Comparison of ENCODE assay signal across 8 mouse cellular contexts in genomic region chr1:39522519-39522918, GRCm38 (mm10). TPM values are rescaled to one million over a fixed set of nuclear protein-coding genes. Genes with fewer than 3 reads are reported as not detected.
A peak's percentile ranks its signal among the peaks of the same experiment; 100 is the strongest.
DNase-seq lines count a peak whose midpoint lies in the region; ATAC-seq and TF ChIP-seq lines count a peak whose summit lies in the region.

No protein-coding gene starts in this region.

- TF ChIP-seq CTCF in forebrain, postnatal 0 days (IDR thresholded peaks at IDR 0.05; ENCODE audit: low read depth): peak; percentile 82
- TF ChIP-seq CTCF in liver, embryonic 14.5 days (IDR thresholded peaks at IDR 0.05; ENCODE audit: low read depth): peak; percentile 72

- H3K4me2 ChIP-seq in forebrain, postnatal 0 days (ENCODE audit: low read depth): no peak overlapping the region
- no peak overlapping the region for H3K4me2 ChIP-seq in forebrain, embryonic 11.5 days (ENCODE audit: low read depth, low read length, severe bottlenecking)
- H3K4me2 ChIP-seq in liver, embryonic 14.5 days (ENCODE audit: low read depth): no peak overlapping the region
- no peak overlapping the region for H3K4me2 ChIP-seq in liver, embryonic 12.5 days

- no peaks in the 10 kb centered on the region for H3K4me1 ChIP-seq in forebrain, postnatal 0 days (ENCODE audit: insufficient read depth)
- H3K4me1 ChIP-seq in forebrain, embryonic 11.5 days (replicated peaks; ENCODE audit: control insufficient read depth, insufficient read depth, low read length): no peaks in the 10 kb centered on the region
- 0 out of 4 replicates have a peak, but pooled peaks cover 0 to under 1% of the 10 kb centered on the region in 2 experiments for H3K4me1 ChIP-seq in liver, embryonic 14.5 days (replicated peaks; ENCODE audit: control insufficient read depth in 2 of 2, insufficient read depth in 2 of 2, low read length in 1 of 2)
- no peaks in the 10 kb centered on the region for H3K4me1 ChIP-seq in liver, embryonic 12.5 days

- H3K9ac ChIP-seq in forebrain, postnatal 0 days: no peak overlapping the region
- H3K9ac ChIP-seq in forebrain, embryonic 11.5 days (ENCODE audit: low read length): no peak overlapping the region
- no peak overlapping the region for H3K9ac ChIP-seq in liver, embryonic 14.5 days (replicated peaks)
- H3K9ac ChIP-seq in liver, embryonic 12.5 days: no peak overlapping the region

- WGBS in forebrain, postnatal 0 days: 29% methylated on average over 5 of the region's 5 CpGs
- 30% methylated on average over 5 of the region's 5 CpGs for WGBS in forebrain, embryonic 11.5 days
- 18% methylated on average over 5 of the region's 5 CpGs for WGBS in liver, embryonic 14.5 days (ENCODE audit: insufficient replicate concordance)
- WGBS in liver, embryonic 12.5 days (ENCODE audit: insufficient replicate concordance): 16% methylated on average over 5 of the region's 5 CpGs

- no peak for TF ChIP-seq EP300 in liver, embryonic 14.5 days (IDR thresholded peaks at IDR 0.05; ENCODE audit: low read depth)

- H3K27me3 ChIP-seq in forebrain, postnatal 0 days (ENCODE audit: insufficient read depth, low read length): no peaks in the 10 kb centered on the region
- no peaks in the 10 kb centered on the region for H3K27me3 ChIP-seq in forebrain, embryonic 11.5 days (ENCODE audit: control insufficient read depth, insufficient read depth, low read length)
- H3K27me3 ChIP-seq in liver, embryonic 14.5 days (ENCODE audit: control insufficient read depth, insufficient read depth, low read length): no peaks in the 10 kb centered on the region
- no peaks in the 10 kb centered on the region for H3K27me3 ChIP-seq in liver, embryonic 12.5 days (replicated peaks)

- intact Hi-C loops in heart, postnatal 36 days (cut with DNase I): loop anchor here (1.0 to 10.0 kb wide), 3 partner anchors 130 to 521 kb away; no protein-coding TSS in a partner anchor

- H3K27ac ChIP-seq in forebrain, postnatal 0 days (ENCODE audit: low read depth, low read length): no peak overlapping the region
- no peak overlapping the region for H3K27ac ChIP-seq in forebrain, embryonic 11.5 days (ENCODE audit: low read depth, low read length)
- no peak overlapping the region for H3K27ac ChIP-seq in liver, embryonic 14.5 days
- no peak overlapping the region for H3K27ac ChIP-seq in liver, embryonic 12.5 days

- DNase-seq in forebrain, postnatal 0 days: peak; percentile 69
- no peak for DNase-seq in forebrain, embryonic 11.5 days (ENCODE audit: low spot score)
- peak in 1 of 3 experiments; percentile 26 for DNase-seq in liver, embryonic 14.5 days (ENCODE audit: low read depth in 3 of 3, low spot score in 3 of 3)
- DNase-seq in ZHBTc4 (ENCODE audit: low read depth, low spot score): peak; percentile 61
- peak; percentile 28 to 29 for DNase-seq in heart, postnatal 36 days
- DNase-seq in naive thymus-derived CD4-positive, alpha-beta T cell, adult 2 months (ENCODE audit: low read depth): peak; percentile 68
- no peak for DNase-seq in spleen, adult 18-20 months

- H3K36me3 ChIP-seq in forebrain, postnatal 0 days (ENCODE audit: insufficient read depth): no peaks in the 10 kb centered on the region
- H3K36me3 ChIP-seq in forebrain, embryonic 11.5 days (ENCODE audit: control insufficient read depth, insufficient read depth, low read length): no peaks in the 10 kb centered on the region
- no peaks in the 10 kb centered on the region for H3K36me3 ChIP-seq in liver, embryonic 14.5 days (replicated peaks; ENCODE audit: control insufficient read depth, insufficient read depth, low read depth)
- H3K36me3 ChIP-seq in liver, embryonic 12.5 days: no peaks in the 10 kb centered on the region

- no peak overlapping the region for H3K4me3 ChIP-seq in forebrain, postnatal 0 days (ENCODE audit: low read depth, low read length)
- H3K4me3 ChIP-seq in forebrain, embryonic 11.5 days (ENCODE audit: low read depth, low read length): no peak overlapping the region
- no peak overlapping the region for H3K4me3 ChIP-seq in liver, embryonic 14.5 days (ENCODE audit: insufficient read depth in 1 of 2, low read depth in 2 of 2, low read length in 2 of 2)
- H3K4me3 ChIP-seq in liver, embryonic 12.5 days: no peak overlapping the region

- no peaks in the 10 kb centered on the region for H3K9me3 ChIP-seq in forebrain, postnatal 0 days (ENCODE audit: low read length)
- no peaks in the 10 kb centered on the region; the same call in 1 of the 2 replicates for H3K9me3 ChIP-seq in forebrain, embryonic 11.5 days (ENCODE audit: control insufficient read depth, low read length)
- H3K9me3 ChIP-seq in liver, embryonic 14.5 days (ENCODE audit: control insufficient read depth, low read length): no peaks in the 10 kb centered on the region
- peaks cover 13% of the 10 kb centered on the region; the same call in 1 of the 2 replicates for H3K9me3 ChIP-seq in liver, embryonic 12.5 days (replicated peaks)

- ATAC-seq in forebrain, postnatal 0 days: peak; percentile 51
- ATAC-seq in forebrain, embryonic 11.5 days (replicated peaks; ENCODE audit: low FRiP score): no peak
- no peak for ATAC-seq in liver, embryonic 14.5 days (ENCODE audit: insufficient read depth)
- no peak for ATAC-seq in liver, embryonic 12.5 days

RNA-seq across cellular contexts. Expression of gene Cnot11, which starts 12.3 kb away (rescaled TPM):
- total RNA-seq in forebrain, postnatal 0 days (2014; rRNA removed): 27.9 and 38.8 TPM in 2 replicates
- 11.1 and 11.2 TPM in 2 replicates for polyA plus RNA-seq in forebrain, postnatal 0 days (2015; fragmentation: Nextera tagmentation; extraction: Ambion mirVana)
- 25.7 and 35.4 TPM in 2 replicates for polyA plus RNA-seq in forebrain, embryonic 11.5 days (2014; fragmentation: Nextera tagmentation; extraction: Ambion mirVana)
- polyA plus RNA-seq in liver, embryonic 14.5 days (2012; rRNA removed): 7.1 and 8.0 TPM in 2 replicates
- 9.6 and 10.0 TPM in 2 replicates for polyA plus RNA-seq in liver, embryonic 14.5 days (2014; fragmentation: Nextera tagmentation; extraction: Ambion mirVana)
- polyA plus RNA-seq in liver, embryonic 12.5 days (2016; fragmentation: Nextera tagmentation; extraction: Ambion mirVana): 17.2 and 20.0 TPM in 2 replicates
- 10 to 100 TPM; 13.8 to 14.7 TPM for total RNA-seq in heart, postnatal 36 days (2021)

RNA-seq across cellular contexts. Expression of gene Tbc1d8, which starts 44.0 kb away (rescaled TPM):
- 15.9 and 19.3 TPM in 2 replicates for total RNA-seq in forebrain, postnatal 0 days (2014; rRNA removed)
- 6.0 and 7.7 TPM in 2 replicates for polyA plus RNA-seq in forebrain, postnatal 0 days (2015; fragmentation: Nextera tagmentation; extraction: Ambion mirVana)
- 6.5 and 7.0 TPM in 2 replicates for polyA plus RNA-seq in forebrain, embryonic 11.5 days (2014; fragmentation: Nextera tagmentation; extraction: Ambion mirVana)
- 2.2 and 3.1 TPM in 2 replicates for polyA plus RNA-seq in liver, embryonic 14.5 days (2012; rRNA removed)
- polyA plus RNA-seq in liver, embryonic 14.5 days (2014; fragmentation: Nextera tagmentation; extraction: Ambion mirVana): 2.5 and 2.9 TPM in 2 replicates
- polyA plus RNA-seq in liver, embryonic 12.5 days (2016; fragmentation: Nextera tagmentation; extraction: Ambion mirVana): 4.9 and 5.0 TPM in 2 replicates
- 1 to 10 TPM; 5.5 to 6.5 TPM for total RNA-seq in heart, postnatal 36 days (2021)

RNA-seq across cellular contexts. Expression of gene Rnf149, which starts 54.7 kb away (rescaled TPM):
- total RNA-seq in forebrain, postnatal 0 days (2014; rRNA removed): 27.5 and 29.5 TPM in 2 replicates
- 8.5 and 20.0 TPM in 2 replicates for polyA plus RNA-seq in forebrain, postnatal 0 days (2015; fragmentation: Nextera tagmentation; extraction: Ambion mirVana)
- polyA plus RNA-seq in forebrain, embryonic 11.5 days (2014; fragmentation: Nextera tagmentation; extraction: Ambion mirVana): 26.6 and 30.4 TPM in 2 replicates
- 10.3 and 15.4 TPM in 2 replicates for polyA plus RNA-seq in liver, embryonic 14.5 days (2012; rRNA removed)
- polyA plus RNA-seq in liver, embryonic 14.5 days (2014; fragmentation: Nextera tagmentation; extraction: Ambion mirVana): 12.1 and 12.5 TPM in 2 replicates
- polyA plus RNA-seq in liver, embryonic 12.5 days (2016; fragmentation: Nextera tagmentation; extraction: Ambion mirVana): 25.6 and 27.3 TPM in 2 replicates
- total RNA-seq in heart, postnatal 36 days (2021): 10 to 100 TPM in 1 of 2 experiments, 1 to 10 TPM in 1; 7.7 to 10.3 TPM

Comparison
In these comparisons a context has a peak if more than half of its experiments do, and no peak if none do; other contexts are left out.
1. DNase-seq: peak in forebrain, postnatal 0 days (single experiment), ZHBTc4 (single experiment), heart, postnatal 36 days (2 of 2) and naive thymus-derived CD4-positive, alpha-beta T cell, adult 2 months (single experiment); none in forebrain, embryonic 11.5 days (single experiment) and spleen, adult 18-20 months (0 of 2).